Mouse (Mus musculus): Measurements from ENCODE around the gene Ell. TPM values are rescaled to one million over a fixed set of nuclear protein-coding genes. Genes with fewer than 3 reads are reported as not detected.

Gene Ell
- total RNA-seq, 2 experiments from 2014 or later, result 20.5 to 24.4 TPM

DNA sequence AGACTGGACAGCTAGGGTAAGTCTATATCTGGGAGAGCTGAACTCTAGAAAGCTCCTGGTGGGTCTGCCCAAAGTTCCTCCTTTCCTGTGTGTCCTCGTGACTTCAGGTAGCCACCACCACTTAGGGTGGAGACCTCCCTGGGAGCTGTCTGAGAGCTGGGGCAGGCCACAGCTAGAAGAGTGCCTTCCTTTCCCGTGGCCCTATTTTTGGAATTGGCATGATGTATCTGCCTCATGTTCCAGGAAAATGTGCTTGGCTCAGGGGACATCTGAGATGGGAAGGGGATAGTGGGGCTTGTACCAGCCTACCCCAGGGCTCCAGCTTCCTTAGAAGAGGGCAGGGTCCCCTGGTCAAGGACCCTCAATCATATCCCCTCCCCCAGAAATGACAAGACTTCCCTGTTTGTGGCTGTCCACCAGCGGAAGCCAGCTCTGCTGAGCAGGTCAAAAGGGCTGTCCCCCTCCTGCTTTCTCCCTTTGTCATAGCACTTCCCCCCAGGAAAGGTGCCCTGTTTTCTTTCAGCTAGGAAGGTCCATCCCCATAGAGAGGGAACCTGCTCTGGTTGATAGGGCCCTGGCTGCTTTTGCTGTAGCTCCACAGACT lies 12.4 kb downstream of the Ell start:
- no peak for DNase-seq (ENCODE audit: low spot score in 2 of 2)
- no peak for TF ChIP-seq CTCF (conservative IDR thresholded peaks at IDR 0.05)
- Histone ChIP-seq H3K27ac (peak overlapping the region; percentile 73), H3K4me3 (no peak overlapping the region; the same call in 1 of the 2 replicates)

DNA sequence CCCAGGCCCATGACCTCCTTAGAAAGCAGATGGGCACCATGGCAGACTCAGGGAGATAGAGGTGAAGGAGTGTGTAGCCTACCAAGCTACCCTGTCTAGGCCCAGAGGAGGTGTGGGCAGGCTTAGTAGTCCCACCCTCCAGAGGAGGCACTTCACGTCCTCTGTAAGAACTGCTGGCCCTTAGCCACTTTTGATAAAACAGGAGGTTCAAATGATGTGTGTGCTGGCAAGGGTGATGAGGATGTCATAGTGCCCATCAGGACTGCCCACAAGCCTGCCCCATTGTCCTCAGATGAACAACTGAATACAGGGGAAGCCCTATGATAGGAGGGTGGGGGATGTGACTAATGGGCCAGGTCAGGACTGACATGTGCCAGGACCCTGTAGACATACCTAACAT lies 13.6 kb downstream of the Ell start:
- DNase-seq (ENCODE audit: low spot score in 2 of 2), result no peak
- Histone ChIP-seq H3K4me3 (no peak overlapping the region), H3K27ac (peak overlapping the region; percentile 73)
- no peak for TF ChIP-seq CTCF (conservative IDR thresholded peaks at IDR 0.05)

- DNase-seq (ENCODE audit: low spot score in 2 of 2), result no peak
- Histone ChIP-seq H3K27ac (peak overlapping the region; percentile 73), H3K4me3 (no peak overlapping the region)
- TF ChIP-seq CTCF (conservative IDR thresholded peaks at IDR 0.05), result no peak
Measured at GRCm38 (mm10) chr8:70553740-70554139, 14.5 kb downstream of the Ell start.

DNA sequence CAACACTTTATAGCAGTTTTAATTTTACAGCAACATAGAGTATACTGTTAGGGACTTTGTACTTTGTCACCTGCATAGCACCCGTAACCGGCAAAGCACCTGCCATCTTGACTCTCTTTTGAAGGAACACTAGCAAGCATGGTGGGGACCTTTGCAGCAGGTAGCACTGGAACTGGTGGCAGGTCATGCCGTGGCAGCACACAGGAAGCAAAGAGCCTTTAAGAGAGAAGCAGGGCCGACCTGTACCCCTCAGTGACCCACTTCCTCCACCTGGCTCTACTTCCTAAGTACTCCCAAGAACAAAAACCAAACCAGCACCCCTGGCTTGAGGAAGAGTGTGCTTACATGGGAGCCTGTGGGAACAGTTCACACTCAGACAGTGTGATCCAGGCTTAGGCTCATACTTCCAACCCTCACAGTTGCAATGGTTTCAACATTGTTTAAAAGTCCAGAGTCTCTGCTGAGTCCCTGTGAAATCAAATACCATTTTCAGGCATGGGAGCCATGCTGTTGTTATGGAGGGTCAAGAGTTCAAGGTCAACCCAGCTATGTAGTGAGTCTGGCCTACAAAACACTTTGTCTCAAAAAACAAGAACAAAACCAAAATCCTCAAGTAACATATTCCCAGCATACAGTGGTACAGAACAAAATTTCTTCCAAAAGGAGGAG lies 16.0 kb downstream of the Ell start:
- H3K4me3 ChIP-seq, result no peak overlapping the region
- no peak for DNase-seq (ENCODE audit: low spot score in 2 of 2)
- TF ChIP-seq CTCF (conservative IDR thresholded peaks at IDR 0.05), result no peak
- H3K27ac ChIP-seq, result no peak overlapping the region

- Histone ChIP-seq H3K4me3 (no peak overlapping the region), H3K27ac (peak overlapping the region; percentile 72)
- TF ChIP-seq CTCF (conservative IDR thresholded peaks at IDR 0.05), result peak; percentile 46
- no peak for DNase-seq (ENCODE audit: low spot score in 2 of 2)
Measured at GRCm38 (mm10) chr8:70558334-70558733, 19.1 kb downstream of the Ell start.

DNA sequence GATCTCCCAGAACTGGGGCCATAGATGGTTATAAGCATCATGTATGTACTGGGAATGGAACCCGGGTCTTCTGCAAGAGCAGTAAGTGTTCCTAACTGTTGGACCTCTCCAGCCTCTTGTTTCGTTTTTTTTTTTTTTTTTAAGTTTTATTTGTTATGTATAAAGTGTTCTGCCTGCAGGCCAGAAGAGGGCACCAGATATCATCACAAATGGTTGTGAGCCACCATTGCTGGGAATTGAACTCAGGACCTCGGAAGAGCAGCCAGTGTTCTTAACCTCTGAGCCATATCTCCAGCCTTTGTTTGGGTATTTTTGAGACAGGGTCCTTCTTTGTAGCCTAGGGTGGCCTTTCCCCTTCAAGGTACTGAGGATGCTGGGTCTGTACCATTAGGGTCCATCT lies 19.7 kb downstream of the Ell start:
- no peak for DNase-seq (ENCODE audit: low spot score in 2 of 2)
- Histone ChIP-seq H3K4me3 (no peak overlapping the region), H3K27ac (peak overlapping the region; percentile 80)
- TF ChIP-seq CTCF (conservative IDR thresholded peaks at IDR 0.05), result peak; percentile 62

DNA sequence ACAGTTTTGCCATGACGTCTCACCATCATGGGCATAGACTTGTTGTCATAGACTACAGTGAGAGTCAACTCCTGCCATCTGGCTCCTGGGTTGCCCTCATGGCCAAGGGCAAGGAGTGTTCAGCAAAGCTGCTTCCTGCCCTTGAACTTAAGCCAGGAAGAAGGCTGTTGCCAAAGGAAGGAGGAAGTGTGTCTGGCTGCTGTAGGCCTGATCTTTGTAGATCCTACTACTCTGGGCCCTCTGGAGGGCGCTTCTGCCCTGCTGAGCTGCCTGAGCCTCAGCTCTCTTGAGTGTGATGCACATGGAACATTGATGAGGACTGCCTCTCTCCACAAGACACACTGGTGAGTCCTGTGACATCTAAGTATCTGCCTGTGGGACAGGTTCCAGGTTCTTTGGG lies 20.8 kb downstream of the Ell start:
- TF ChIP-seq CTCF (conservative IDR thresholded peaks at IDR 0.05), result peak; percentile 78
- Histone ChIP-seq H3K4me3 (no peak overlapping the region), H3K27ac (peak overlapping the region; percentile 80)
- peak in 1 of 2 experiments; percentile 23 for DNase-seq (ENCODE audit: low spot score in 2 of 2)

- DNase-seq (ENCODE audit: low spot score in 2 of 2), result peak; percentile 37 to 51
- Histone ChIP-seq H3K4me3 (no peak overlapping the region), H3K27ac (peak overlapping the region; percentile 80)
- no peak for TF ChIP-seq CTCF (conservative IDR thresholded peaks at IDR 0.05)
Measured at GRCm38 (mm10) chr8:70560564-70560963, 21.3 kb downstream of the Ell start.

- no peak overlapping the region for H3K4me3 ChIP-seq
- peak overlapping the region; percentile 80 for H3K27ac ChIP-seq
- DNase-seq (ENCODE audit: low spot score in 2 of 2), result no peak
- TF ChIP-seq CTCF (conservative IDR thresholded peaks at IDR 0.05), result no peak
Measured at GRCm38 (mm10) chr8:70561357-70561756, 22.1 kb downstream of the Ell start.

GRCm38 (mm10) chr8:70561809-70562535 lies 22.7 kb downstream of the Ell start:
- DNase-seq (ENCODE audit: low spot score in 2 of 2), result no peak
- no peak overlapping the region for H3K4me3 ChIP-seq
- peak overlapping the region; percentile 80 for H3K27ac ChIP-seq
- TF ChIP-seq CTCF (conservative IDR thresholded peaks at IDR 0.05), result no peak

GRCm38 (mm10) chr8:70562802-70563201 lies 23.5 kb downstream of the Ell start:
- no peak overlapping the region for H3K4me3 ChIP-seq
- DNase-seq (ENCODE audit: low spot score in 2 of 2), result no peak
- peak overlapping the region; percentile 80 for H3K27ac ChIP-seq
- TF ChIP-seq CTCF (conservative IDR thresholded peaks at IDR 0.05), result no peak

DNA sequence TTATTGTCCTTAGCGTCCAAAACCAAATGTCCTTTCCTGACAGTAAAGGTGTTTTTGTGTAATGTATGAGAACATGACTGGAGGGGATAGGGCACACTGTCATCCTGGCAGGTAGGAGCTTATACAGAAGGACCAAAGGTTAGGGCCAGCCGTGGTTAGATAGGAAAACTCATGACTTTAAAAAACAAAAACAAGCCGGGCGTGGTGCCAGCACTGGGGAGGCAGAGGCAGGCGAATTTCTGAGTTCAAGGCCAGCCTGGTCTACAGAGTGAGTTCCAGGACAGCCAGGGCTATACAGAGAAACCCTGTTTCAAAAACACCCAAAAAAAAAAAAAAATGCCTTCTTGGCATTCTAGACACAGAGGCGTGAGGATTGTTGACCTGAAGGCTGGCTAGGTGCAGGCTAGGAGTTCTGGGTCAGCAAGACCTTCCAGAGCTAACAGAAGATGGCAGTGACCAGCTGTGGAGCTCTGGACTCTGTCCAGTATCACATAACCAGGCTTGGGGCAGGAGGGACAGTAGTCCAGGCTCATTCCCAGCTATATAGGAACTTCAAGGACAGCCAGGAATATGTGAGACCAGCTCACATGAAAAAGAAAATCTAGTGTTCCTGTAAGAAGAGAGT lies 24.6 kb downstream of the Ell start:
- Histone ChIP-seq H3K27ac (0 out of 2 replicates have a peak overlapping the region, but pooled peaks have one; percentile 25), H3K4me3 (no peak overlapping the region)
- TF ChIP-seq CTCF (conservative IDR thresholded peaks at IDR 0.05), result no peak
- no peak for DNase-seq (ENCODE audit: low spot score in 2 of 2)

DNA sequence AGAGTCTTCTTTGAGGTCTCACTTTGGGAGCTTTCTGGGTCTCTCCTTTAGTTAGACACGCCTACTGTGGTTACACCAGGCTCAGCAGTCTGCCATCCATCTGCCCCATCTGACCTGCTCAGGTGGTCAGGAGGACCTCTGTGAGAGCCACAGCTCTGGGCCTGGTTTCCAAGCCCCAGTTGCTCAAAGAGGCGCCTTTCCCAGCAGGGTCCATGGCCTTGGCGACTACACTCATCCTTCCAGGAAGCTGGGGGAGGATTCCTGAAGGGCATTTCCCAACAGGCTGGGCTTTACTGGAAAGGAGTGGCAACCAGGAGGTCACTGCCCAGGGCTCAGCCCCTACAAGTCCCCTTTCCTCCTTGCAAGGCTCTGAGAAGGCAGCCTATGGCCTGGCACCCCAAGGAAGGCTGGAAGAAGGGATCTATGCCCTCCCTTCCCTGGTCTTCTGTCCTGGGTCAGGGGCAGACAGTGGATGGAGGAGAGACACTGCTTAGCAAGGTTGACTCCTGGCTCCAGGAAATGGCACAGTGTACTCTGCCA lies 25.5 kb downstream of the Ell start:
- Histone ChIP-seq H3K27ac (peak overlapping the region; percentile 25; the same call in 1 of the 2 replicates), H3K4me3 (no peak overlapping the region)
- no peak for DNase-seq (ENCODE audit: low spot score in 2 of 2)
- no peak for TF ChIP-seq CTCF (conservative IDR thresholded peaks at IDR 0.05)

Measured in layer of hippocampus, adult 2 months (tissue).